Mouse (Mus musculus): ENCODE measurements around the gene Rbm47.

DNA sequence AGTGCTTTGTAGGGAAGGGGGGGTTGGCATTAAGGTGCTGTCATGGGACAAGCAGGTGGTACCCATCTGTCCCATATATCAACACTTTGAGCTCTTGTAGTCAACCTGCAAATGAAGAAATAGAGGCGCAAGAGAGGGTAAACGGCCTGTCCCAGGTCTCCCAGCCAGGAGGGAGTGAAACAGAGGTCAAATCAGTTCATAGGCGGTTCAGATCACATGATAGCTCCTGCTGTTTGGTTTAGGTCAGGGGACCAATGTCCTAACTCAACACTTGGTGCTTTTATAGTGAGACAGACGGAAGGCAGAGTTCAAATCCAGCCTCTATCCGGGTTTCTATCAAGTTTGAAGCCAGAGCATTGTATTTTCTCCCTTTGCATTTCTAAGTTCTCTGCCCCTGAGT lies 6.0 kb downstream of the Rbm47 start:
- TF ChIP-seq POLR2A (IDR thresholded peaks at IDR 0.05; ENCODE audit: borderline replicate concordance, extremely low read depth, low read depth, low read length) (no peak), CTCF (IDR thresholded peaks at IDR 0.05; ENCODE audit: insufficient read depth, low read length) (no peak)
